Mouse (Mus musculus) CD4-positive, CD25-positive, alpha-beta regulatory T cell (primary cell): ENCODE results near the gene Nqo1. TPM values are rescaled to one million over a fixed set of nuclear protein-coding genes. Genes with fewer than 3 reads are reported as not detected.

Experiments
- polyA plus RNA-seq: library from polyadenylated mRNA; unstranded; fragments of 100-300 nt; shearing (Covaris generic); gene quantifications from one replicate; pipeline ENCODE4 v1.2.1, GENCODE M21; 2017

Nqo1 gene
- 0.95 TPM for polyA plus RNA-seq

GRCm38 (mm10) chr8:107403038-107403781, at the start of gene Nqo1:
TSS of gene Nqo1 (minus strand) at chr8:107403206.

GRCm38 (mm10) chr8:107435962-107436831, 33.2 kb upstream of the Nqo1 start, which contains the start of gene Wwp2:
TSS of gene Wwp2 (plus strand) at chr8:107436365.

GRCm38 (mm10) chr8:107424597-107425229, 21.7 kb upstream of the Nqo1 start, which contains the start of gene Nob1:
TSS of gene Nob1 (minus strand) at chr8:107425051.

Other genes with a start within 250 kb of the Nqo1 start
- gene Nfat5, start 109.7 kb downstream of the Nqo1 start, polyA plus RNA-seq, result 23.4 TPM
- 73.1 TPM for gene Nob1, start 21.8 kb upstream of the Nqo1 start, polyA plus RNA-seq
- gene Wwp2, start 33.2 kb upstream of the Nqo1 start, polyA plus RNA-seq, result 118 TPM
- 126 TPM for gene Psmd7, start 185.3 kb upstream of the Nqo1 start, polyA plus RNA-seq